ENCODE assay signal across 9 mouse cellular contexts in the genomic region with DNA sequence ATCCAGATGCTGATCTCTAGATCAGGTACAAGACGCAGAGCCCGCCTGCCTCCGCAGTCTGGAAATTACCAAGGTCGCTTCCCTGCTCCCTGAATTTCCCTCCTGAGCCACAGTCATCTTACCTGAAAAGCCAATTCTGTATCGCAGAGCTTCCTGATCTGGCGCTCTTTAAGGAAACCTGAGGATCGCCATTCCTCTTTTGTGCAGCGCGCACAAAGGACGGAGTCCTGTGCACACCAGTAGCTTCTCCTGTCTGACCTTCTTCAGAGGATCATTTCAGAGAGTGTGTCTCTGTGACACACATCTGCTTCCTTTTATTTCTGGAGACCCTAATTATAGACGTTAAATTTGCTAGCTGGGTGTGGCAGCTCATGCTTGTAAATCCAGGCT. TPM values are rescaled to one million over a fixed set of nuclear protein-coding genes. Genes with fewer than 3 reads are reported as not detected.
DNase-seq lines count a peak whose midpoint lies in the region; ATAC-seq and TF ChIP-seq lines count a peak whose summit lies in the region.
"Had no signal": no experiment of that assay in that cellular context is flagged by ENCODE, and none has a peak within 500 bp of the region (broad histone marks: within the 10 kb centered on the region; RNA-seq: fewer than 3 reads in every experiment).

No protein-coding gene starts in this region.

- H3K27me3 ChIP-seq in heart, embryonic 13.5 days (replicated peaks) = peaks cover 20% of the 10 kb centered on the region
- no peaks in the 10 kb centered on the region for H3K27me3 ChIP-seq in hindbrain, embryonic 16.5 days (replicated peaks; ENCODE audit: control insufficient read depth, insufficient read depth, low read length)
- 0 out of 2 replicates have a peak, but pooled peaks cover 3% of the 10 kb centered on the region for H3K27me3 ChIP-seq in midbrain, embryonic 15.5 days (replicated peaks)

- H3K9ac ChIP-seq in heart, embryonic 13.5 days = peak overlapping the region; percentile 63
- H3K9ac ChIP-seq in hindbrain, embryonic 16.5 days (ENCODE audit: low read depth, low read length) = peak overlapping the region; percentile 75
- H3K9ac ChIP-seq in midbrain, embryonic 15.5 days = peak overlapping the region; percentile 76

- H3K4me3 ChIP-seq in heart, embryonic 13.5 days = peak overlapping the region; percentile 59
- peak overlapping the region; percentile 67 for H3K4me3 ChIP-seq in cortical plate, adult 2 months (ENCODE audit: insufficient read depth, low read length)
- H3K4me3 ChIP-seq in hindbrain, embryonic 16.5 days (ENCODE audit: low read length) = peak overlapping the region; percentile 60
- H3K4me3 ChIP-seq in midbrain, embryonic 15.5 days = peak overlapping the region; percentile 67

- no peak for TF ChIP-seq CTCF in cortical plate, adult 2 months (IDR thresholded peaks at IDR 0.05; ENCODE audit: extremely low read depth, insufficient read depth, low read length)

- no peak for TF ChIP-seq POLR2A in cortical plate, adult 2 months (IDR thresholded peaks at IDR 0.05; ENCODE audit: extremely low read depth, insufficient read depth, low read length)

- no peaks in the 10 kb centered on the region for H3K36me3 ChIP-seq in heart, embryonic 13.5 days
- H3K36me3 ChIP-seq in hindbrain, embryonic 16.5 days (ENCODE audit: control insufficient read depth, insufficient read depth, low read length) = no peaks in the 10 kb centered on the region
- no peaks in the 10 kb centered on the region for H3K36me3 ChIP-seq in midbrain, embryonic 15.5 days (replicated peaks)

- peak overlapping the region; percentile 75 for H3K4me2 ChIP-seq in heart, embryonic 13.5 days
- peak overlapping the region; percentile 61 for H3K4me2 ChIP-seq in hindbrain, embryonic 16.5 days (ENCODE audit: low read length)
- H3K4me2 ChIP-seq in midbrain, embryonic 15.5 days = peak overlapping the region; percentile 48

- no peak for DNase-seq in heart, postnatal 4 days
- no peak for DNase-seq in adrenal gland, adult 2 months
- DNase-seq in left cerebral cortex, adult 11 months (ENCODE audit: low spot score) = no peak
- DNase-seq in kidney, postnatal 4 days = no peak
- DNase-seq: lung, postnatal 4 days had no signal

- ATAC-seq in heart, embryonic 13.5 days (ENCODE audit: extremely low read depth, insufficient number of reproducible peaks, low FRiP score, low TSS enrichment) = no peak
- no peak; the same call in 1 of the 2 replicates for ATAC-seq in hindbrain, embryonic 16.5 days
- ATAC-seq in midbrain, embryonic 15.5 days (replicated peaks) = peak; percentile 75

- no peak overlapping the region for H3K27ac ChIP-seq in heart, embryonic 13.5 days (replicated peaks)
- no peak overlapping the region for H3K27ac ChIP-seq in cortical plate, adult 2 months (ENCODE audit: insufficient read depth, low read length)
- H3K27ac ChIP-seq in hindbrain, embryonic 16.5 days (ENCODE audit: low read depth, low read length) = peak overlapping the region; percentile 90
- H3K27ac ChIP-seq in midbrain, embryonic 15.5 days = peak overlapping the region; percentile 96

- WGBS in heart, embryonic 13.5 days = 2% methylated on average over 11 of the region's 11 CpGs
- WGBS in hindbrain, embryonic 16.5 days = 0% methylated on average over 11 of the region's 11 CpGs
- under 1% methylated on average over 11 of the region's 11 CpGs for WGBS in midbrain, embryonic 15.5 days

- no peaks in the 10 kb centered on the region for H3K9me3 ChIP-seq in heart, embryonic 13.5 days
- no peaks in the 10 kb centered on the region for H3K9me3 ChIP-seq in hindbrain, embryonic 16.5 days (ENCODE audit: control insufficient read depth, low read length)
- no peaks in the 10 kb centered on the region for H3K9me3 ChIP-seq in midbrain, embryonic 15.5 days

- H3K4me1 ChIP-seq in heart, embryonic 13.5 days = peaks cover 4% of the 10 kb centered on the region; the same call in 1 of the 2 replicates
- H3K4me1 ChIP-seq in cortical plate, adult 2 months (ENCODE audit: control insufficient read depth, insufficient read depth, low read length) = no peaks in the 10 kb centered on the region
- H3K4me1 ChIP-seq in hindbrain, embryonic 16.5 days (ENCODE audit: control insufficient read depth, insufficient read depth, low read depth, low read length) = no peaks in the 10 kb centered on the region
- H3K4me1 ChIP-seq in midbrain, embryonic 15.5 days = peaks cover 6% of the 10 kb centered on the region; the same call in 1 of the 2 replicates

RNA-seq across cellular contexts. Expression of a gene that starts 47.7 kb away (rescaled TPM):
- 5.2 and 6.3 TPM in 2 replicates for polyA plus RNA-seq in heart, embryonic 13.5 days (2015; fragmentation: Nextera tagmentation; extraction: Ambion mirVana)
- total RNA-seq in heart, postnatal 4 days (2021) = 1 to 10 TPM; 3.9 TPM
- polyA plus RNA-seq in cortical plate, adult 2 months (2012; rRNA removed) = 2.2 and 2.3 TPM in 2 replicates
- 10.6 and 12.4 TPM in 2 replicates for polyA plus RNA-seq in hindbrain, embryonic 16.5 days (2015; fragmentation: Nextera tagmentation; extraction: Ambion mirVana)
- 14.0 TPM in 2 replicates for polyA plus RNA-seq in midbrain, embryonic 15.5 days (2015; fragmentation: Nextera tagmentation; extraction: Ambion mirVana)
- total RNA-seq in adrenal gland, adult 2 months (2021) = 1 to 10 TPM; 1.7 to 1.9 TPM
- polyA plus RNA-seq in adrenal gland, adult 2 months (2012; rRNA removed) = 0.26 and 0.35 TPM in 2 replicates

Comparison
In these comparisons a context has a peak if more than half of its experiments do, and no peak if none do; other contexts are left out.
1. H3K27ac ChIP-seq: peak in hindbrain, embryonic 16.5 days (single experiment) and midbrain, embryonic 15.5 days (single experiment); none in heart, embryonic 13.5 days (single experiment) and cortical plate, adult 2 months (single experiment).
2. Peak in every context shown above with its lines, with median percentiles within 50 percentile points of each other: H3K4me2 ChIP-seq, H3K4me3 ChIP-seq and H3K9ac ChIP-seq.